Mouse (Mus musculus) heart, adult 2 months (tissue): ENCODE measurements around the gene Mx1. TPM values are rescaled to one million over a fixed set of nuclear protein-coding genes. Genes with fewer than 3 reads are reported as not detected.

Experiments
- DNase-seq, 2 experiments: peaks; one replicate each; pipeline ENCODE4 v3.0.0; 2021
- H3K27ac ChIP-seq: fragments of 200-600 bp; 2 replicates; pipeline ENCODE4 v1.8.1; 2022
- H3K27me3 ChIP-seq: fragments of 200-500 bp; 2 replicates; pipeline ENCODE4 v1.6.1; 2012; ENCODE audit warnings: mild to moderate bottlenecking, low read length, inconsistent platforms, mixed read lengths; ENCODE audit not compliant: control insufficient read depth, insufficient read depth
- H3K36me3 ChIP-seq: fragments of 200-500 bp; 2 replicates; pipeline ENCODE4 v1.6.1; 2012; ENCODE audit warnings: low read length, inconsistent platforms; ENCODE audit not compliant: control insufficient read depth, insufficient read depth
- H3K4me1 ChIP-seq: fragments of 200-500 bp; 2 replicates; pipeline ENCODE4 v1.6.1; 2011; ENCODE audit warnings: low read length; ENCODE audit not compliant: control insufficient read depth, insufficient read depth
- H3K4me3 ChIP-seq: fragments of 200-600 bp; 2 replicates; pipeline ENCODE4 v1.8.1; 2022
- H3K79me2 ChIP-seq: fragments of 200-500 bp; replicated peaks from 2 replicates; pipeline ENCODE4 v1.6.1; 2012; ENCODE audit warnings: mild to moderate bottlenecking, inconsistent platforms, low read length, moderate library complexity, mixed read lengths; ENCODE audit not compliant: control insufficient read depth, insufficient read depth
- H3K9ac ChIP-seq: fragments of 200-500 bp; 2 replicates; pipeline ENCODE4 v1.6.1; 2012; ENCODE audit warnings: low read depth, mild to moderate bottlenecking, control low read depth, inconsistent platforms, low read length, mixed read lengths
- CTCF ChIP-seq: fragments of 200-600 bp; IDR thresholded peaks from 2 replicates; pipeline ENCODE4 v1.8.1; 2022; ENCODE audit warnings: antibody characterized with exemption, mild to moderate bottlenecking, moderate library complexity
- EP300 ChIP-seq: fragments of 200-500 bp; IDR thresholded peaks from 2 replicates; pipeline ENCODE4 v1.6.1; 2011; ENCODE audit warnings: low read depth, low read length, control low read depth; ENCODE audit not compliant: insufficient read depth
- POLR2A ChIP-seq: fragments of 200-500 bp; IDR thresholded peaks from 2 replicates; pipeline ENCODE4 v1.6.1; 2011; ENCODE audit warnings: mild to moderate bottlenecking, low read depth, low read length, control low read depth; ENCODE audit not compliant: insufficient read depth
- WGBS: fragments of 180-500 bp; shearing (Covaris S2); methylation state at CpG from one replicate; pipeline ENCODE4 v1.1.7; 2018; 5-methylcytosine and 5-hydroxymethylcytosine counted together
- intact Hi-C: fragments of 180-260 bp; cut with DNase I; formaldehyde crosslinking; loops from one replicate; pipeline ENCODE4 v1.15.1; 2025
- polyA plus RNA-seq: library from polyadenylated mRNA; depleted of rRNA; stranded (reverse); fragments of >200 nt; gene quantifications from 2 replicates; pipeline ENCODE4 v1.2.3, GENCODE M21; 2012
- total RNA-seq, 2 experiments: library from RNA; stranded (reverse); gene quantifications; 2 replicates each; pipeline ENCODE4 v1.2.3; 2021

Mx1 gene
- total and polyA plus RNA-seq, 3 experiments: 0.59 to 2.1 (median 1.7) TPM

DNA sequence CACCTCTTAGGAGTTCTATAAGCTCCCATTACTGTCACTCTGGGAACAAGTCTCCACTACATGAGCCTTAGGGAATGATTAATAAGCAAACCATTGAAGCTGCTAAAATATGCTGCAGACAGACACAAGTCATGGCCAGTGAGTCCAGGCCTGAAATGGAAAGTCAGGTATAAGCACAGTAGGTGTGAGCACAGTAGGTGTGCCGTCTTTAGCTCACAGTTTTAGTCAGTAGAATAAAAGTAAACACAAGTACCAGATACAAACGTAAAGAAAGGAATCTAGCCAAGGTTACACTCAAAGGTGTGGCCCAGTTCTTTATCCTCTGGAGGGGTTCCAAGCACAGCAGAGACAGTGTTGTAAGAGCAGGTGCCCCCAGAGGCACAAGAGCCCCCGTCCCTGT is 4.8 kb upstream of the Mx1 start:
- H3K36me3 ChIP-seq: no peaks in the 10 kb centered on the region
- no peak overlapping the region for H3K27ac ChIP-seq
- DNase-seq: no peak
- TF ChIP-seq CTCF: no peak
- no peak for TF ChIP-seq EP300
- TF ChIP-seq POLR2A: no peak
- intact Hi-C loops: loop anchor here (2.0 kb wide), 1 partner anchor 153 kb away; no protein-coding TSS in a partner anchor
- H3K4me3 ChIP-seq: no peak overlapping the region
- H3K4me1 ChIP-seq: peaks cover 1% of the 10 kb centered on the region; the same call in 1 of the 2 replicates
- no peaks in the 10 kb centered on the region for H3K79me2 ChIP-seq
- no peak overlapping the region for H3K9ac ChIP-seq
- H3K27me3 ChIP-seq: no peaks in the 10 kb centered on the region
- WGBS: 71% methylated on average over 3 of the region's 3 CpGs

DNA sequence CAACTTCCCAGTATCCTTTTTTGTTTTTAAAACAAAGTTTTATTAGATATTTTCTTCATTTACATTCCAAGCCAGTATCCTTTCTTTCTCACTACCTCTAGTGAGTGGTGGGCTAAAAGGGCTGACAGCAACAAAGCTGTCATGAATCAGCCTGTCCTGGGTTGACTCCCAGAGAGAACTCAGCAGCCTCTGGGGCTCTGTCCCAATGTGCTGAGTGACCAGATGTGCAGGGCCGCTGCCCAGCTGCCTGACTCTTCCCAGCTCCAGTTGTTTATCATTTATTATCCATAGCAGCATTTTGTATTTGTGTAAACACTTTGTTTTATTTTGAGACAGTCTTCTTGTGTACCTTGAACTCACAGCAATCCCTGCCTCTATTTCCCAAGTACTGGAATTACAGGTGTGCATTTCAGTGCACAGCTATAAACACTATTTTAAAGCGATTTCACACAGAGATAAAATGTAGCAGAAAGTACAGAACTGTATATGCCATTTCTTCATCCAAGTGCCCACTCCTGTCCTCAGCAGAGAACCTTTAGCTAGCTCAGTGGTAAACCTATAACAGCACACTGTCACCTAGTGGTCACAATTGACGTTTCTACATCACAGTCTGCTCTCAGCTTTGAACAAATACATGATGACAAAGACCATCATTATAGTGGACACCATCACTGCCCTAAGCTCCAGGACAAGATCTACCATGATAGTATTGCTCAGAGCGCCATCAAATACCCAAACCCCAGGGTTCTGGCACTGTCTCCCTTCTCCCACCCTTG is 3.7 kb upstream of the Mx1 start:
- H3K36me3 ChIP-seq: no peaks in the 10 kb centered on the region
- no peaks in the 10 kb centered on the region for H3K79me2 ChIP-seq
- no peak overlapping the region for H3K27ac ChIP-seq
- WGBS: 53% methylated on average over 4 of the region's 4 CpGs
- H3K4me3 ChIP-seq: no peak overlapping the region
- TF ChIP-seq EP300: no peak
- peak; percentile 75 for TF ChIP-seq CTCF
- H3K27me3 ChIP-seq: no peaks in the 10 kb centered on the region
- peaks cover 1% of the 10 kb centered on the region; the same call in 1 of the 2 replicates for H3K4me1 ChIP-seq
- no peak for DNase-seq
- no peak overlapping the region for H3K9ac ChIP-seq
- intact Hi-C loops: loop anchor here (2.0 kb wide), 1 partner anchor 152 kb away; no protein-coding TSS in a partner anchor

DNA sequence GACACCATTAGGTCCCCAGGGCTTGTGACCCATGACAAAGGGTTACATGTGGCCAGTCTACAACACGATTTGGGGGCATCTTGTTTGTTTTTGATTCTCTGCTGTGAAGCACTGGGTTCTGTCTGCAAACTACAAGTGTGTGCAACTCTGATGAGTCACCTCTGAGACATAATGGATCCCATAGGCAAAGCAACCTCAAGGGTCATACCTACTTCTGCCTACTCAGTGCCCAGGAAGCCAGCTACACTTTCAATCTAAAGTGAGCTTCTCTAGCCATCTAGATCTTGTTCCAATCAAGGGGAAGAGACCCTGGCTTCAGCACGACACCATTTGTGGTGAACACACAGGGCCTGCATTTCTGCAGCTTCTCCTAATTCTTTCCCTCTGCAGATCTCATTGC is 1.4 kb downstream of the Mx1 start:
- H3K4me1 ChIP-seq: peaks cover 1% of the 10 kb centered on the region; the same call in 1 of the 2 replicates
- DNase-seq: no peak
- H3K27me3 ChIP-seq: no peaks in the 10 kb centered on the region
- no peak overlapping the region for H3K4me3 ChIP-seq
- H3K9ac ChIP-seq: no peak overlapping the region
- intact Hi-C loops: loop anchor here (5.0 kb wide), 1 partner anchor 71 kb away; no protein-coding TSS in a partner anchor
- no peaks in the 10 kb centered on the region for H3K79me2 ChIP-seq
- TF ChIP-seq CTCF (no peak), POLR2A (no peak), EP300 (no peak)
- peak overlapping the region; percentile 43 for H3K27ac ChIP-seq
- H3K36me3 ChIP-seq: no peaks in the 10 kb centered on the region
- 66% methylated on average over 2 of the region's 2 CpGs for WGBS

DNA sequence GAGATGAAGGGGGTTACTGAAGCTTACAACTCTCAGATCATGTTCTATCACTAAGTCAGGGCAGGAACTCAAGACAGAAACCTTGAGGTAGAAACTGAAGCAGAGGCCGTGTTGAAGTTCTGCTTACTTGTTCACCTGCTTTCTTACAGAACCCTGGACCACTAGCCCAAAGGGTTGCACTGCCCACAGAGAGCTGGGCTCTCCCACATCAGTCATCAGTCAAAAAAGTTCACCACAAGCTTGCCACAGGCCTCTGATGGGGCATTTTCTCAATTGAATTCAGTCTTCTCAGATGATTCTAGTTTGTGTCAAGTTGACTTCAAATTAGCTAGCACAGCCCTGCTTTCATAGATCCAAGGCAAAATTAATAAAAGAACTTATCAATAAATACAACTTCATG is 2.9 kb downstream of the Mx1 start:
- Histone ChIP-seq H3K4me1 (peaks cover 1% of the 10 kb centered on the region; the same call in 1 of the 2 replicates), H3K4me3 (no peak overlapping the region), H3K9ac (no peak overlapping the region), H3K79me2 (no peaks in the 10 kb centered on the region), H3K27ac (no peak overlapping the region), H3K36me3 (no peaks in the 10 kb centered on the region), H3K27me3 (no peaks in the 10 kb centered on the region)
- 82% methylated on average over 1 of the region's 1 CpGs for WGBS
- no peak for DNase-seq
- TF ChIP-seq CTCF: no peak
- intact Hi-C loops: loop anchor here (5.0 kb wide), 1 partner anchor 72 kb away; no protein-coding TSS in a partner anchor

DNA sequence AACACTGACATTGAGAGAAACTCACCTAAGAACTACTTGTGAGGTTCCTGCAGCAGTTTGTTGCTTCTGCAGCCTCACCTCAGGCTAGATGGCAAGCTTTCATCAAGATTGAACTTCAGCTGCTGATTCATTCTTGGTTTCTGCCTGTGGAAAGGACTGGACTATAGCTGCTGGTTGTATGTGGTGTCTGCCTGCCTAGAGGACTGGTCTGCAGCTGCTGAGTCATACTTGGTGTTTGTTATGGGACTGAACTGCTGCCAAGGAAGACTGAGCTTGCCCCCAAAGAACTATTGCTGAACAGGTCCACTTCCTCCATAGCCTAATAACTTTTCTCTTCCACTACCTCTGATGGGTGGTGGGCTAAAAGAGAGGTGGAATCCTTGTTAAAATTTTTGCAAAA is 15.3 kb downstream of the Mx1 start:
- no peaks in the 10 kb centered on the region for H3K36me3 ChIP-seq
- H3K79me2 ChIP-seq: no peaks in the 10 kb centered on the region
- H3K4me3 ChIP-seq: no peak overlapping the region
- H3K4me1 ChIP-seq: no peaks in the 10 kb centered on the region; the same call in 1 of the 2 replicates
- H3K27me3 ChIP-seq: no peaks in the 10 kb centered on the region
- H3K9ac ChIP-seq: no peak overlapping the region
- TF ChIP-seq POLR2A (no peak), EP300 (no peak), CTCF (no peak)
- intact Hi-C loops: loop anchor here (10.0 kb wide), 1 partner anchor 133 kb away; no protein-coding TSS in a partner anchor
- DNase-seq: no peak
- no peak overlapping the region for H3K27ac ChIP-seq

DNA sequence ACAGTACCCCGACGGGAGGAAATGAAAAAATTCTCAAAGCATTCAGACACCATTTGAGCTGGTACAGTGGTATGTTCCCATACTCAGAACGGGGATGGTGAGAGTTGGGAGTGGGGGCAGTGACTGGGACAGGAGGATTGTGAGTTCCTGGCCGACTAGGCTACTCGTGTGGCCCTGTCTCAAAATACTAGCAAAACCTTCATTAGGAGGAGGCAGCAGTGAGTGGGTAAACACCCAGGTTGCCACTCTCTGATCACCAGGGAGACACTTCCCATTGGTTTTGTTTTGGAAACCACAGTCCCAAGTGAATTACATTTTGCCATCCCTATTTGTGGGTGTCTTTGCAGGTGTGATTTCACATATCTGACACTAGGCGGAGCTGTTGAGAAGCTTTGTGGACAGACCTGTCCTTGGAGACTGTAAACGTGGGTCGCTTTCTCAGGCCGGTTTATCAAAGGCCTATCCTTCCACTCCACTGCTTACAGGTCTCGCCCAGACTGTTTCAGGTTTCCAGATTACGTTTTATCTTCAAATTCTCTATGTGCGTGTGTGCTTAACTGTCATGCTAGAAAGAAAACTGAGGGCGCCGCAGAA is 18.9 kb downstream of the Mx1 start:
- TF ChIP-seq POLR2A (no peak), EP300 (0 out of 2 replicates have a peak, but pooled peaks have one; percentile 8), CTCF (peak; percentile 99)
- Histone ChIP-seq H3K79me2 (no peaks in the 10 kb centered on the region), H3K27me3 (no peaks in the 10 kb centered on the region), H3K27ac (no peak overlapping the region), H3K4me1 (no peaks in the 10 kb centered on the region; the same call in 1 of the 2 replicates), H3K4me3 (no peak overlapping the region), H3K36me3 (no peaks in the 10 kb centered on the region), H3K9ac (no peak overlapping the region)
- intact Hi-C loops: loop anchor here (1.0 to 10.0 kb wide), 3 partner anchors 125 to 149 kb away; no protein-coding TSS in a partner anchor
- WGBS: 45% methylated on average over 14 of the region's 14 CpGs
- peak; percentile 21 to 38 for DNase-seq
